Mouse (Mus musculus): ENCODE results near the gene Rab29. TPM values are rescaled to one million over a fixed set of nuclear protein-coding genes. Genes with fewer than 3 reads are reported as not detected.
"Not testable (repeated sequence)": the region's sequence is repeated elsewhere in the genome, so short reads cannot be mapped to it uniquely, and the experiment has no call there.

The Rab29 gene
- polyA plus RNA-seq (2015; fragmentation: Nextera tagmentation; extraction: Ambion mirVana) = 7.0 and 7.5 TPM in 2 replicates

- Histone ChIP-seq H3K4me1 (peaks cover 7% of the 10 kb centered on the region), H3K4me3 (peak within 1 kb of the TSS; percentile 61), H3K4me2 (peak within 1 kb of the TSS; percentile 86), H3K36me3 (replicated peaks) (no peaks in the 10 kb centered on the region), H3K9me3 (no peaks in the 10 kb centered on the region), H3K27ac (no peak within 1 kb of the TSS), H3K9ac (peak within 1 kb of the TSS; percentile 42), H3K27me3 (replicated peaks) (no peaks in the 10 kb centered on the region; the same call in 1 of the 2 replicates)
- WGBS = 1% methylated on average over 46 of the region's 46 CpGs
- peak; percentile 98 for ATAC-seq (replicated peaks)
These were observed at the start of gene Rab29 for GRCm38 (mm10) chr1:131867093-131867945. Gene Rab29, plus strand, starts transcription at chr1:131867224.

- WGBS = 78% methylated on average over 9 of the region's 9 CpGs
- H3K9me3 ChIP-seq; ATAC-seq (replicated peaks); H3K27ac ChIP-seq; H3K4me1 ChIP-seq; H3K27me3 ChIP-seq (replicated peaks); H3K4me3 ChIP-seq; H3K36me3 ChIP-seq (replicated peaks); H3K9ac ChIP-seq; H3K4me2 ChIP-seq: not testable (repeated sequence)
These were observed 46.7 kb upstream of the Rab29 start for GRCm38 (mm10) chr1:131820353-131820752.

- H3K36me3 ChIP-seq (replicated peaks) = no peaks in the 10 kb centered on the region
- no peaks in the 10 kb centered on the region for H3K9me3 ChIP-seq
- H3K9ac ChIP-seq = no peak overlapping the region
- WGBS = 81% methylated on average over 10 of the region's 10 CpGs
- no peaks in the 10 kb centered on the region for H3K4me1 ChIP-seq
- no peak overlapping the region for H3K27ac ChIP-seq
- no peak overlapping the region for H3K4me2 ChIP-seq
- no peaks in the 10 kb centered on the region for H3K27me3 ChIP-seq (replicated peaks)
- H3K4me3 ChIP-seq = no peak overlapping the region
- no peak for ATAC-seq (replicated peaks)
These were observed 46.1 kb upstream of the Rab29 start for GRCm38 (mm10) chr1:131820887-131821328.

GRCm38 (mm10) chr1:131822292-131822691 lies 44.7 kb upstream of the Rab29 start:
- Histone ChIP-seq H3K27me3 (replicated peaks) (no peaks in the 10 kb centered on the region), H3K4me3 (no peak overlapping the region), H3K4me2 (no peak overlapping the region), H3K9ac (no peak overlapping the region), H3K27ac (no peak overlapping the region), H3K9me3 (no peaks in the 10 kb centered on the region), H3K4me1 (peaks cover 5% of the 10 kb centered on the region; the same call in 1 of the 2 replicates), H3K36me3 (replicated peaks) (no peaks in the 10 kb centered on the region)
- WGBS = 69% methylated on average over 8 of the region's 8 CpGs
- no peak for ATAC-seq (replicated peaks)

- Histone ChIP-seq H3K9ac (no peak overlapping the region), H3K4me3 (no peak overlapping the region), H3K27ac (no peak overlapping the region), H3K36me3 (replicated peaks) (no peaks in the 10 kb centered on the region), H3K4me2 (no peak overlapping the region), H3K4me1 (peaks cover 7% of the 10 kb centered on the region; the same call in 1 of the 2 replicates), H3K9me3 (no peaks in the 10 kb centered on the region), H3K27me3 (replicated peaks) (no peaks in the 10 kb centered on the region)
- WGBS = 71% methylated on average over 1 of the region's 1 CpGs
- ATAC-seq (replicated peaks) = no peak
These were observed 44.0 kb upstream of the Rab29 start for GRCm38 (mm10) chr1:131822856-131823492.

- Histone ChIP-seq H3K36me3 (replicated peaks) (no peaks in the 10 kb centered on the region), H3K4me3 (no peak overlapping the region), H3K4me2 (no peak overlapping the region), H3K9ac (no peak overlapping the region), H3K9me3 (no peaks in the 10 kb centered on the region), H3K4me1 (peaks cover 8% of the 10 kb centered on the region), H3K27ac (no peak overlapping the region), H3K27me3 (replicated peaks) (no peaks in the 10 kb centered on the region)
- no peak for ATAC-seq (replicated peaks)
- WGBS = 76% methylated on average over 5 of the region's 5 CpGs
These were observed 43.5 kb upstream of the Rab29 start for GRCm38 (mm10) chr1:131823563-131823962.

- Histone ChIP-seq H3K4me2 (no peak overlapping the region), H3K4me3 (no peak overlapping the region), H3K27ac (no peak overlapping the region), H3K27me3 (replicated peaks) (no peaks in the 10 kb centered on the region), H3K9ac (no peak overlapping the region), H3K4me1 (peaks cover 19% of the 10 kb centered on the region), H3K36me3 (replicated peaks) (no peaks in the 10 kb centered on the region), H3K9me3 (no peaks in the 10 kb centered on the region)
- no peak for ATAC-seq (replicated peaks)
- WGBS = 91% methylated on average over 11 of the region's 11 CpGs
These were observed 42.4 kb upstream of the Rab29 start for GRCm38 (mm10) chr1:131824528-131825181.

GRCm38 (mm10) chr1:131827207-131827786 lies 39.7 kb upstream of the Rab29 start, which contains the start of gene Slc41a1:
Gene Slc41a1, plus strand, starts transcription at chr1:131827493.
- peak; percentile 75 for ATAC-seq (replicated peaks)
- H3K9ac ChIP-seq = peak within 1 kb of the TSS; percentile 80
- H3K27me3 ChIP-seq (replicated peaks) = no peaks in the 10 kb centered on the region
- peak within 1 kb of the TSS; percentile 92 for H3K4me3 ChIP-seq
- peak within 1 kb of the TSS; percentile 87 for H3K27ac ChIP-seq
- H3K36me3 ChIP-seq (replicated peaks) = no peaks in the 10 kb centered on the region
- no peaks in the 10 kb centered on the region for H3K9me3 ChIP-seq
- H3K4me2 ChIP-seq = peak within 1 kb of the TSS; percentile 85
- WGBS = 3% methylated on average over 25 of the region's 25 CpGs
- peaks cover 44% of the 10 kb centered on the region for H3K4me1 ChIP-seq

GRCm38 (mm10) chr1:131827787-131828258 lies 39.2 kb upstream of the Rab29 start:
- Histone ChIP-seq H3K4me3 (peak overlapping the region; percentile 92), H3K4me2 (peak overlapping the region; percentile 85), H3K27ac (peak overlapping the region; percentile 87), H3K27me3 (replicated peaks) (no peaks in the 10 kb centered on the region), H3K9ac (peak overlapping the region; percentile 80), H3K9me3 (no peaks in the 10 kb centered on the region), H3K4me1 (peaks cover 44% of the 10 kb centered on the region), H3K36me3 (replicated peaks) (no peaks in the 10 kb centered on the region)
- WGBS = under 1% methylated on average over 36 of the region's 36 CpGs
- ATAC-seq (replicated peaks) = peak; percentile 97

GRCm38 (mm10) chr1:131828297-131829126 lies 38.5 kb upstream of the Rab29 start:
- H3K4me1 ChIP-seq = peaks cover 44% of the 10 kb centered on the region

GRCm38 (mm10) chr1:131829279-131829678 lies 37.7 kb upstream of the Rab29 start:
- Histone ChIP-seq H3K4me3 (peak overlapping the region; percentile 92), H3K9me3 (no peaks in the 10 kb centered on the region), H3K4me1 (peaks cover 48% of the 10 kb centered on the region), H3K27me3 (replicated peaks) (no peaks in the 10 kb centered on the region), H3K4me2 (peak overlapping the region; percentile 85), H3K27ac (no peak overlapping the region), H3K9ac (no peak overlapping the region), H3K36me3 (replicated peaks) (no peaks in the 10 kb centered on the region)
- 40% methylated on average over 5 of the region's 5 CpGs for WGBS
- ATAC-seq (replicated peaks) = no peak

More at GRCm38 (mm10) chr1:131828297-131829126, 38.5 kb upstream of the Rab29 start:
- Histone ChIP-seq H3K9me3 (no peaks in the 10 kb centered on the region), H3K36me3 (replicated peaks) (no peaks in the 10 kb centered on the region), H3K27ac (peak overlapping the region; percentile 82), H3K9ac (peak overlapping the region; percentile 80), H3K4me2 (peak overlapping the region; percentile 85), H3K27me3 (replicated peaks) (no peaks in the 10 kb centered on the region), H3K4me3 (peak overlapping the region; percentile 92)
- peak; percentile 75 for ATAC-seq (replicated peaks)
- 1% methylated on average over 21 of the region's 22 CpGs for WGBS

Data from midbrain, embryonic 15.5 days (tissue).